Comparison of ENCODE assay signal across 8 mouse cellular contexts in the genomic region with DNA sequence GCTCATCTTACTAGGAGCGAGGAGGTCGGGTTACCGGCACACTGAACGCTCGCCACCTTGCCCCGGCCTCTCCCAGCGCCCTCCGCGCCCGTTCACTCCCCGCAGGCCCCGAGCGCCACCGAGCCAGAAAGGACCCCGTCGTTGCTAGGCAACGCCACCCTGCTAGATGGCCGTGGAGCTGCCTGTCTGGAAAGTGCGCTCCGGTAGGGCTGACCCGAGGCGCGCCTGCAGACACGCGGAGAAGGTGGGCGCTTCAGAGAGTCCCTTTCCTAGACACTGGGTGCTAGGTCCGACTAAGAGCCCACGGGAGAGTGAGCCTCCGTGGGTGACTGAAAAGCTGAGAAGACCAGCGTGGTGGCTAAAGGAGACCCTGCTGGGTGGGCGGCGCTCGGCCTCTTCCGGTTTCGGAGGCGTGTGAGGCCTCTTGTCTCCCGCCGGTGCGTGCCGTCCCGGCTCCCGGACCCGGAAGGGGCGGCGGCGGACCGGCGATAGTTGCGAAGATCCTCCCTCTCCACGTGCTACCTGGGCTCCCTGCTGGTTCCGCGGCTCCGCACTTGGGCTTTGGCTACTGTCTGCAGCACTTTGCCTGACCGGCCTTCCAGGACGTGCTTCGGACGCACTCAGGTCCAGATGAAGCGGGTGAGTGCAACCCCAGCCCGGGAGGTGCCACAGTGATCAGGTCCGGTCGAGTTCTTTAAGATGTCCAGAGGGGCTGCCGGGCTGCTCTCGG. TPM values are rescaled to one million over a fixed set of nuclear protein-coding genes. Genes with fewer than 3 reads are reported as not detected.
DNase-seq lines count a peak whose midpoint lies in the region; ATAC-seq and TF ChIP-seq lines count a peak whose summit lies in the region.

A gene (minus strand): TSS at position 139 of the 730 bp plus-strand sequence.
A gene (plus strand): TSS at position 185 of the 730 bp plus-strand sequence.

- no peak for TF ChIP-seq CTCF in Patski (IDR thresholded peaks at IDR 0.05)

- peak within 1 kb of the TSS; percentile 91 for H3K27ac ChIP-seq in hindbrain, embryonic 13.5 days

- peak within 1 kb of the TSS; percentile 97 for H3K4me3 ChIP-seq in hindbrain, embryonic 13.5 days

- POLR2A ChIA-PET in Patski (lab: Charles Lee): interaction anchor here (0.6 kb wide), 1 partner anchor 21 kb away, joined by 3 read pairs; no protein-coding TSS in a partner anchor

- WGBS in hindbrain, embryonic 13.5 days: under 1% methylated on average over 63 of the region's 63 CpGs

- H3K4me2 ChIP-seq in hindbrain, embryonic 13.5 days: peak within 1 kb of the TSS; percentile 100

- in situ Hi-C loops in Patski (cut with MboI; ENCODE audit: low pct_unique_long_range_greater_than_20kb): no loop called here

- peak within 1 kb of the TSS; percentile 95 for H3K9ac ChIP-seq in hindbrain, embryonic 13.5 days

- peaks cover 64% of the 10 kb centered on the region for H3K4me1 ChIP-seq in hindbrain, embryonic 13.5 days (replicated peaks)

- no peaks in the 10 kb centered on the region for H3K9me3 ChIP-seq in hindbrain, embryonic 13.5 days

- H3K27me3 ChIP-seq in Patski: no peaks in the 10 kb centered on the region
- no peaks in the 10 kb centered on the region for H3K27me3 ChIP-seq in hindbrain, embryonic 13.5 days

- peak; percentile 81 for ATAC-seq in Patski
- ATAC-seq in hindbrain, embryonic 13.5 days (ENCODE audit: low FRiP score): peak; percentile 93

- peak; percentile 71 for DNase-seq in Patski (ENCODE audit: low read depth, low spot score)
- peak; percentile 96 to 97 for DNase-seq in cerebellum, postnatal 14 days
- DNase-seq in frontal cortex, postnatal 14 days (ENCODE audit: low spot score in 2 of 2): peak; percentile 87 to 93
- peak; percentile 97 for DNase-seq in layer of hippocampus, postnatal 25 days (ENCODE audit: extremely low spot score in 1 of 2, low spot score in 1 of 2)
- peak; percentile 94 for DNase-seq in lung, postnatal 25 days (ENCODE audit: low spot score)
- peak; percentile 97 for DNase-seq in retina, embryonic 14.5 days (ENCODE audit: low spot score)
- DNase-seq in thymus, postnatal 4 days: peak; percentile 96

- CTCF ChIA-PET in Patski (lab: Charles Lee): interaction anchor here (0.7 to 2.4 kb wide), 3 partner anchors 10 to 213 kb away, joined by 3 to 9 read pairs (median 3); no protein-coding TSS in a partner anchor

- H3K36me3 ChIP-seq in hindbrain, embryonic 13.5 days: peaks cover 6% of the 10 kb centered on the region

RNA-seq across cellular contexts. Expression of the first gene that starts in this region (rescaled TPM):
- polyA plus RNA-seq in Patski (2021): 22.8 TPM
- 18.2 and 18.6 TPM in 2 replicates for polyA plus RNA-seq in hindbrain, embryonic 13.5 days (2015; fragmentation: Nextera tagmentation; extraction: Ambion mirVana)
- total RNA-seq in layer of hippocampus, postnatal 25 days (2021): 10 to 100 TPM; 33.3 to 34.5 TPM

RNA-seq across cellular contexts. Expression of the second gene that starts in this region (rescaled TPM):
- polyA plus RNA-seq in Patski (2021): 10.5 TPM
- 14.1 and 15.9 TPM in 2 replicates for polyA plus RNA-seq in hindbrain, embryonic 13.5 days (2015; fragmentation: Nextera tagmentation; extraction: Ambion mirVana)
- total RNA-seq in layer of hippocampus, postnatal 25 days (2021): 1 to 10 TPM; 7.2 to 9.3 TPM

Comparison
In these comparisons a context has a peak if more than half of its experiments do, and no peak if none do; other contexts are left out.
1. Peak in every context shown above with its lines: DNase-seq, ATAC-seq, H3K4me3 ChIP-seq and H3K27ac ChIP-seq.